Mouse (Mus musculus): Measurements from ENCODE around the gene Cryaa. TPM values are rescaled to one million over a fixed set of nuclear protein-coding genes. Genes with fewer than 3 reads are reported as not detected.
"Not testable (repeated sequence)": the region's sequence is repeated elsewhere in the genome, so short reads cannot be mapped to it uniquely, and the experiment has no call there.

Gene Cryaa
- polyA plus RNA-seq, 1 experiment from 2014 or later = not detected

GRCm38 (mm10) chr17:31693330-31694022, 15.9 kb downstream of the Cryaa start:
- Histone ChIP-seq H3K9me3 (no peaks in the 10 kb centered on the region), H3K27me3 (no peaks in the 10 kb centered on the region), H3K4me3 (replicated peaks) (no peak overlapping the region), H3K36me3 (no peaks in the 10 kb centered on the region), H3K4me1 (replicated peaks) (peaks cover 16% of the 10 kb centered on the region), H3K4me2 (replicated peaks) (peak overlapping the region; percentile 37), H3K27ac (no peak overlapping the region), H3K9ac (replicated peaks) (no peak overlapping the region)
- peak; percentile 82 for ATAC-seq
- 5% methylated on average over 20 of the region's 20 CpGs for WGBS

- Histone ChIP-seq H3K4me2 (replicated peaks) (no peak overlapping the region), H3K27me3 (no peaks in the 10 kb centered on the region), H3K9ac (replicated peaks) (no peak overlapping the region), H3K4me3 (replicated peaks) (no peak overlapping the region), H3K9me3 (no peaks in the 10 kb centered on the region), H3K36me3 (no peaks in the 10 kb centered on the region), H3K4me1 (replicated peaks) (peaks cover 18% of the 10 kb centered on the region), H3K27ac (no peak overlapping the region; the same call in 1 of the 2 replicates)
- WGBS = 68% methylated on average over 7 of the region's 7 CpGs
- ATAC-seq = peak; percentile 67
These were observed 16.4 kb downstream of the Cryaa start for GRCm38 (mm10) chr17:31694023-31694376.

GRCm38 (mm10) chr17:31694949-31695348, 17.3 kb downstream of the Cryaa start:
- Histone ChIP-seq H3K4me2 (replicated peaks) (no peak overlapping the region), H3K4me3 (replicated peaks) (no peak overlapping the region), H3K9ac (replicated peaks) (no peak overlapping the region), H3K36me3 (no peaks in the 10 kb centered on the region), H3K27ac (no peak overlapping the region), H3K27me3 (no peaks in the 10 kb centered on the region), H3K4me1 (replicated peaks) (peaks cover 18% of the 10 kb centered on the region), H3K9me3 (no peaks in the 10 kb centered on the region)
- ATAC-seq = no peak
- WGBS = 96% methylated on average over 1 of the region's 1 CpGs

- ATAC-seq; H3K9ac ChIP-seq (replicated peaks); H3K4me2 ChIP-seq (replicated peaks); H3K36me3 ChIP-seq; H3K9me3 ChIP-seq; H3K4me3 ChIP-seq (replicated peaks); H3K27me3 ChIP-seq; H3K27ac ChIP-seq: not testable (repeated sequence)
- H3K4me1 ChIP-seq (replicated peaks) = peaks cover 18% of the 10 kb centered on the region
- WGBS = 84% methylated on average over 7 of the region's 7 CpGs
These were observed 17.7 kb downstream of the Cryaa start for GRCm38 (mm10) chr17:31695356-31695755.

- Histone ChIP-seq H3K4me3 (replicated peaks) (no peak overlapping the region), H3K27me3 (no peaks in the 10 kb centered on the region), H3K36me3 (no peaks in the 10 kb centered on the region), H3K27ac (peak overlapping the region; percentile 39), H3K4me1 (replicated peaks) (peaks cover 12% of the 10 kb centered on the region), H3K9ac (replicated peaks) (no peak overlapping the region), H3K4me2 (replicated peaks) (no peak overlapping the region), H3K9me3 (no peaks in the 10 kb centered on the region)
- ATAC-seq = peak; percentile 37; the same call in 1 of the 2 replicates
- WGBS = 61% methylated on average over 11 of the region's 11 CpGs
These were observed 20.7 kb downstream of the Cryaa start for GRCm38 (mm10) chr17:31698347-31698746.

- H3K36me3 ChIP-seq = no peaks in the 10 kb centered on the region
- no peaks in the 10 kb centered on the region for H3K9me3 ChIP-seq
- no peak for ATAC-seq
- 79% methylated on average over 6 of the region's 6 CpGs for WGBS
- H3K4me2 ChIP-seq (replicated peaks) = no peak overlapping the region
- H3K27me3 ChIP-seq = no peaks in the 10 kb centered on the region
- no peak overlapping the region for H3K9ac ChIP-seq (replicated peaks)
- H3K27ac ChIP-seq = no peak overlapping the region
- 0 out of 2 replicates have a peak, but pooled peaks cover 3% of the 10 kb centered on the region for H3K4me1 ChIP-seq (replicated peaks)
- H3K4me3 ChIP-seq (replicated peaks) = no peak overlapping the region
These were observed 25.8 kb downstream of the Cryaa start for GRCm38 (mm10) chr17:31703276-31703980.

GRCm38 (mm10) chr17:31705271-31706020, 27.8 kb downstream of the Cryaa start:
- Histone ChIP-seq H3K27ac (no peak overlapping the region), H3K4me2 (replicated peaks) (no peak overlapping the region), H3K27me3 (no peaks in the 10 kb centered on the region), H3K4me3 (replicated peaks) (no peak overlapping the region), H3K36me3 (no peaks in the 10 kb centered on the region), H3K9ac (replicated peaks) (no peak overlapping the region), H3K4me1 (replicated peaks) (no peaks in the 10 kb centered on the region), H3K9me3 (no peaks in the 10 kb centered on the region)
- no peak for ATAC-seq
- WGBS = 77% methylated on average over 20 of the region's 20 CpGs

GRCm38 (mm10) chr17:31709121-31709741, 31.6 kb downstream of the Cryaa start:
- H3K27ac ChIP-seq = no peak overlapping the region
- WGBS = 59% methylated on average over 7 of the region's 7 CpGs
- no peak for ATAC-seq
- no peak overlapping the region for H3K9ac ChIP-seq (replicated peaks)
- H3K27me3 ChIP-seq = no peaks in the 10 kb centered on the region
- H3K4me2 ChIP-seq (replicated peaks) = no peak overlapping the region
- H3K4me3 ChIP-seq (replicated peaks) = no peak overlapping the region
- H3K36me3 ChIP-seq = no peaks in the 10 kb centered on the region
- H3K9me3 ChIP-seq = no peaks in the 10 kb centered on the region
- H3K4me1 ChIP-seq (replicated peaks) = no peaks in the 10 kb centered on the region

- ATAC-seq = no peak
- WGBS = 73% methylated on average over 8 of the region's 8 CpGs
These were observed 32.8 kb downstream of the Cryaa start for GRCm38 (mm10) chr17:31710455-31710854.

GRCm38 (mm10) chr17:31713709-31714108, 36.1 kb downstream of the Cryaa start:
- H3K9me3 ChIP-seq = no peaks in the 10 kb centered on the region
- H3K27ac ChIP-seq = no peak overlapping the region
- ATAC-seq = no peak
- 0 out of 2 replicates have a peak, but pooled peaks cover 3% of the 10 kb centered on the region for H3K4me1 ChIP-seq (replicated peaks)
- no peak overlapping the region for H3K4me2 ChIP-seq (replicated peaks)
- H3K36me3 ChIP-seq = no peaks in the 10 kb centered on the region
- 74% methylated on average over 9 of the region's 9 CpGs for WGBS
- no peak overlapping the region for H3K4me3 ChIP-seq (replicated peaks)
- H3K27me3 ChIP-seq = no peaks in the 10 kb centered on the region
- no peak overlapping the region for H3K9ac ChIP-seq (replicated peaks)

More at GRCm38 (mm10) chr17:31710455-31710854, 32.8 kb downstream of the Cryaa start:
- H3K4me3 ChIP-seq (replicated peaks) = no peak overlapping the region
- no peak overlapping the region for H3K4me2 ChIP-seq (replicated peaks)
- no peaks in the 10 kb centered on the region for H3K9me3 ChIP-seq
- no peak overlapping the region for H3K9ac ChIP-seq (replicated peaks)
- 0 out of 2 replicates have a peak, but pooled peaks cover 3% of the 10 kb centered on the region for H3K4me1 ChIP-seq (replicated peaks)
- H3K27ac ChIP-seq = no peak overlapping the region
- no peaks in the 10 kb centered on the region for H3K27me3 ChIP-seq
- H3K36me3 ChIP-seq = no peaks in the 10 kb centered on the region

GRCm38 (mm10) chr17:31714125-31714524, 36.5 kb downstream of the Cryaa start:
- Histone ChIP-seq H3K36me3 (no peaks in the 10 kb centered on the region), H3K4me3 (replicated peaks) (no peak overlapping the region), H3K4me1 (replicated peaks) (0 out of 2 replicates have a peak, but pooled peaks cover 3% of the 10 kb centered on the region), H3K4me2 (replicated peaks) (no peak overlapping the region), H3K9ac (replicated peaks) (no peak overlapping the region), H3K27me3 (no peaks in the 10 kb centered on the region), H3K9me3 (no peaks in the 10 kb centered on the region), H3K27ac (no peak overlapping the region)
- no peak for ATAC-seq
- WGBS = 75% methylated on average over 3 of the region's 3 CpGs
